Mouse (Mus musculus): Measurements from ENCODE around the gene Olfr1143. TPM values are rescaled to one million over a fixed set of nuclear protein-coding genes. Genes with fewer than 3 reads are reported as not detected.

The Olfr1143 gene
- not detected for total RNA-seq (2021)

GRCm38 (mm10) chr2:87800292-87800691 lies at the start of gene Olfr1143:
Olfr1143 (plus strand) TSS chr2:87800592.
- intact Hi-C loops (cut with DNase I) = no loop called here

GRCm38 (mm10) chr2:87753891-87754290 lies 46.5 kb upstream of the Olfr1143 start, which contains the start of gene Olfr1141:
Olfr1141 (minus strand) TSS chr2:87753991.
- intact Hi-C loops (cut with DNase I) = no loop called here
- no peak for DNase-seq (ENCODE audit: low spot score)

More at GRCm38 (mm10) chr2:87800292-87800691, at the start of gene Olfr1143:
- DNase-seq (ENCODE audit: low spot score) = no peak

DNA sequence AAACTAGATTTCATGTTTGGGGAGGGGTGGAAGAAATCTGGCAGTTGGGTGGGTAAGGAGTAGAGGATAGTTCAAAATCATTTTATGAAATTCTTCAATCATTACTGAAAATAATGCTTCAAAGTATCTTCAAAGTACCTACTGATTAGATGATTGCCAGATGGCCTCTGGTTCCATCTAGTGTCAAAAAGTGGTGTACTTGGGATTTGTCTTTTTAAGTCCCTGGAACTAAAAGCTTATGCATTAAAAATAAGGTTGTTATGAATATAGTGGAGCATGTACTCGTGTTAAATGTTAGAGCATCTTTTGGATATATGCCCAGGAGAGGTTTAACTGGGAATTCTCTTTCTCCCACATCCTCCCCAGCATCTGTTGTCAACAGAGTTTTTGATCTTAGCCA lies 24.2 kb upstream of the Olfr1143 start:
- intact Hi-C loops (cut with DNase I) = no loop called here
- no peak for DNase-seq (ENCODE audit: low spot score)

GRCm38 (mm10) chr2:87779183-87779582 lies 21.2 kb upstream of the Olfr1143 start, which contains the start of gene Olfr152:
Olfr152 (plus strand) TSS chr2:87779483.
- intact Hi-C loops (cut with DNase I) = no loop called here
- no peak for DNase-seq (ENCODE audit: low spot score)

GRCm38 (mm10) chr2:87809522-87809921 lies 9.1 kb downstream of the Olfr1143 start, which contains the start of gene Olfr1145:
Olfr1145 (plus strand) TSS chr2:87809822.
- intact Hi-C loops (cut with DNase I) = no loop called here
- no peak for DNase-seq (ENCODE audit: low spot score)

DNA sequence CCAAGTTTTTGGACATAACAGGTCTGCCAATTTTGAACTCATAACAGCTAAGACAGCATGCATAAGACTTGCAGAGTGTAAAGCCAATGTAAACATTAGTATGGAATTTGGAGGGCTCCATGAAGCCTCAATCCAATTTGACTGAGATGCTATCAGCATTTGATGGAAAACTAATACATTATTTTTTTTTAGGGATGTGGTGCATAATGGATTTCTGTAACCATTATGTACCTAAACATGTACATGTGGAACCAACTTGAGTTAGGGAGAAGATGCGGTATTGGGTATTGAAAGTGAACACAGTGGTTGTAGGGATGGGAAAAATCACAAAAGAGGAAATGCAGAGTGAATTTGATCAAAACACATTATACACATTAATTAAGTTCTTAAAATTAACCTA lies 29.8 kb downstream of the Olfr1143 start, which contains the start of gene Olfr1148:
Gene Olfr1148 (plus strand): TSS at position 301 of the 400 bp plus-strand sequence.
- intact Hi-C loops (cut with DNase I) = no loop called here
- DNase-seq (ENCODE audit: low spot score) = no peak

DNA sequence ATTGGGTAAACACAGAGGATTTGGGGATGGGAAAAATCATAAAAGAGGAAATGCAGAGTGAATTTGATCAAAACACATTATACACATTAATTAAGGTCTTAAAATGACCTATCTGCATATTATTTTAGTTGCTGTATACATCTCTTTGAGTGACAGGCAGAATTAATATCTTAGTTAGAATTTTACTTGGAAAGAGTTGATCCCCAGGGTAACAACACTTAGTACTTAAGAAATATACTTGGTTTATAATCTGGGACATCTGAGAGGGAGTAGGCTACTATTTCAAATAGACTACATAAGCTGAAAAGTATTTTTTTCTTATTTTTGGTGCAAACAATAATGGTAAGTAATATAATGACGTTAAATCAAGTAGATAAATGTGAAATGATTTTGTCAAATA lies 43.3 kb downstream of the Olfr1143 start, which contains the start of gene Olfr1150-ps1:
Gene Olfr1150-ps1 (plus strand): TSS at position 301 of the 400 bp plus-strand sequence.
- intact Hi-C loops (cut with DNase I) = no loop called here
- DNase-seq (ENCODE audit: low spot score) = no peak

Other genes starting within 250 kb of the Olfr1143 start
- gene Olfr1129, start 226.7 kb upstream of the Olfr1143 start, total RNA-seq (2021) = not detected
- not detected for gene Olfr1130, start 194.4 kb upstream of the Olfr1143 start, total RNA-seq (2021)
- gene Olfr1131, start 173.5 kb upstream of the Olfr1143 start, total RNA-seq (2021) = not detected
- gene Olfr1132, start 163.1 kb upstream of the Olfr1143 start, total RNA-seq (2021) = not detected
- gene Olfr1133, start 153.2 kb upstream of the Olfr1143 start, total RNA-seq (2021) = not detected
- gene Olfr1134, start 142.1 kb upstream of the Olfr1143 start, total RNA-seq (2021) = not detected
- not detected for gene Olfr1135, start 126.9 kb upstream of the Olfr1143 start, total RNA-seq (2021)
- not detected for gene Olfr1136, start 106.6 kb upstream of the Olfr1143 start, total RNA-seq (2021)
- not detected for gene Olfr1137, start 87.4 kb upstream of the Olfr1143 start, total RNA-seq (2021)
- not detected for gene Olfr1138, start 60.6 kb upstream of the Olfr1143 start, total RNA-seq (2021)
- not detected for gene Olfr1140, start 56.8 kb upstream of the Olfr1143 start, total RNA-seq (2021)
- not detected for gene Olfr1141, start 46.6 kb upstream of the Olfr1143 start, total RNA-seq (2021)
- not detected for gene Olfr152, start 21.1 kb upstream of the Olfr1143 start, total RNA-seq (2021)
- not detected for gene Olfr1145, start 9.2 kb downstream of the Olfr1143 start, total RNA-seq (2021)
- gene Olfr1148, start 29.9 kb downstream of the Olfr1143 start, total RNA-seq (2021) = not detected
- not detected for gene Olfr1150-ps1, start 43.4 kb downstream of the Olfr1143 start, total RNA-seq (2021)
- gene Olfr1151, start 55.3 kb downstream of the Olfr1143 start, total RNA-seq (2021) = not detected
- gene Olfr1152, start 65.9 kb downstream of the Olfr1143 start, total RNA-seq (2021) = not detected
- not detected for gene Olfr1153, start 94.4 kb downstream of the Olfr1143 start, total RNA-seq (2021)
- not detected for gene Olfr1154, start 104.6 kb downstream of the Olfr1143 start, total RNA-seq (2021)
- not detected for gene Olfr1155, start 144.5 kb downstream of the Olfr1143 start, total RNA-seq (2021)
- not detected for gene Olfr1156, start 152.5 kb downstream of the Olfr1143 start, total RNA-seq (2021)
- gene Olfr1157, start 167.7 kb downstream of the Olfr1143 start, total RNA-seq (2021) = not detected
- gene Olfr74, start 174.1 kb downstream of the Olfr1143 start, total RNA-seq (2021) = not detected
- not detected for gene Olfr1158, start 189.5 kb downstream of the Olfr1143 start, total RNA-seq (2021)
- not detected for gene Olfr1160, start 207.7 kb downstream of the Olfr1143 start, total RNA-seq (2021)
- gene Olfr1161, start 222.2 kb downstream of the Olfr1143 start, total RNA-seq (2021) = not detected
- gene Olfr73, start 237.1 kb downstream of the Olfr1143 start, total RNA-seq (2021) = not detected

All from heart, postnatal 25 days (tissue).